Mouse (Mus musculus): ENCODE measurements at regions not wholly inside any gene's neighbourhood (a gene's known extent, or its start where the extent isn't known, plus 50 kb on each side); places are given as distances from the start of the nearest gene placed in this dataset.

- 85% methylated on average over 2 of the region's 2 CpGs for WGBS
- Histone ChIP-seq H3K9ac (ENCODE audit: low read length) (no peak overlapping the region), H3K9me3 (replicated peaks; ENCODE audit: control insufficient read depth, low read length) (no peaks in the 10 kb centered on the region), H3K4me2 (ENCODE audit: low read length) (no peak overlapping the region), H3K27ac (ENCODE audit: low read depth, low read length) (no peak overlapping the region), H3K4me1 (ENCODE audit: control insufficient read depth, insufficient read depth, low read length) (no peaks in the 10 kb centered on the region), H3K27me3 (replicated peaks; ENCODE audit: control insufficient read depth, insufficient read depth, low read length) (no peaks in the 10 kb centered on the region), H3K36me3 (ENCODE audit: control insufficient read depth, insufficient read depth, low read length) (no peaks in the 10 kb centered on the region), H3K4me3 (ENCODE audit: low read depth, low read length) (no peak overlapping the region)
- ATAC-seq (no peak), DNase-seq (ENCODE audit: low spot score) (no peak)
These were observed 125.1 kb upstream of the Ednrb start for GRCm38 (mm10) chr14:103969305-103969704.

- no peak for DNase-seq (ENCODE audit: low spot score)
- H3K36me3 ChIP-seq (ENCODE audit: control insufficient read depth, insufficient read depth, low read length) = no peaks in the 10 kb centered on the region
- no peak overlapping the region for H3K4me3 ChIP-seq (ENCODE audit: low read depth, low read length)
- 49% methylated on average over 2 of the region's 2 CpGs for WGBS
- H3K27me3 ChIP-seq (replicated peaks; ENCODE audit: control insufficient read depth, insufficient read depth, low read length) = no peaks in the 10 kb centered on the region
- no peaks in the 10 kb centered on the region for H3K4me1 ChIP-seq (ENCODE audit: control insufficient read depth, insufficient read depth, low read length)
- no peaks in the 10 kb centered on the region for H3K9me3 ChIP-seq (replicated peaks; ENCODE audit: control insufficient read depth, low read length)
- ATAC-seq = no peak
- no peak overlapping the region for H3K4me2 ChIP-seq (ENCODE audit: low read length)
- no peak overlapping the region for H3K9ac ChIP-seq (ENCODE audit: low read length)
- H3K27ac ChIP-seq (ENCODE audit: low read depth, low read length) = no peak overlapping the region
These were observed 122.1 kb upstream of the Ednrb start for GRCm38 (mm10) chr14:103966293-103966692.

GRCm38 (mm10) chr14:103962303-103962881 lies 118.2 kb upstream of the Ednrb start:
- Histone ChIP-seq H3K4me2 (ENCODE audit: low read length) (no peak overlapping the region), H3K4me3 (ENCODE audit: low read depth, low read length) (no peak overlapping the region), H3K36me3 (ENCODE audit: control insufficient read depth, insufficient read depth, low read length) (no peaks in the 10 kb centered on the region), H3K4me1 (ENCODE audit: control insufficient read depth, insufficient read depth, low read length) (no peaks in the 10 kb centered on the region), H3K27me3 (replicated peaks; ENCODE audit: control insufficient read depth, insufficient read depth, low read length) (no peaks in the 10 kb centered on the region), H3K9me3 (replicated peaks; ENCODE audit: control insufficient read depth, low read length) (no peaks in the 10 kb centered on the region), H3K27ac (ENCODE audit: low read depth, low read length) (no peak overlapping the region), H3K9ac (ENCODE audit: low read length) (no peak overlapping the region)
- ATAC-seq = no peak
- DNase-seq (ENCODE audit: low spot score) = no peak
- WGBS = 87% methylated on average over 11 of the region's 11 CpGs

GRCm38 (mm10) chr14:103951899-103952298 lies 107.7 kb upstream of the Ednrb start:
- no peaks in the 10 kb centered on the region for H3K27me3 ChIP-seq (replicated peaks; ENCODE audit: control insufficient read depth, insufficient read depth, low read length)

GRCm38 (mm10) chr14:103949950-103950349 lies 105.7 kb upstream of the Ednrb start:
- DNase-seq (ENCODE audit: low spot score) (no peak), ATAC-seq (no peak)
- H3K27me3 ChIP-seq (replicated peaks; ENCODE audit: control insufficient read depth, insufficient read depth, low read length) = no peaks in the 10 kb centered on the region
- H3K4me3 ChIP-seq (ENCODE audit: low read depth, low read length) = no peak overlapping the region
- no peaks in the 10 kb centered on the region for H3K9me3 ChIP-seq (replicated peaks; ENCODE audit: control insufficient read depth, low read length)
- no peak overlapping the region for H3K9ac ChIP-seq (ENCODE audit: low read length)
- H3K4me1 ChIP-seq (ENCODE audit: control insufficient read depth, insufficient read depth, low read length) = no peaks in the 10 kb centered on the region
- WGBS = 34% methylated on average over 6 of the region's 6 CpGs
- no peak overlapping the region for H3K27ac ChIP-seq (ENCODE audit: low read depth, low read length)
- no peaks in the 10 kb centered on the region for H3K36me3 ChIP-seq (ENCODE audit: control insufficient read depth, insufficient read depth, low read length)
- H3K4me2 ChIP-seq (ENCODE audit: low read length) = no peak overlapping the region

More at GRCm38 (mm10) chr14:103951899-103952298, 107.7 kb upstream of the Ednrb start:
- Histone ChIP-seq H3K36me3 (ENCODE audit: control insufficient read depth, insufficient read depth, low read length) (no peaks in the 10 kb centered on the region), H3K4me3 (ENCODE audit: low read depth, low read length) (no peak overlapping the region), H3K9me3 (replicated peaks; ENCODE audit: control insufficient read depth, low read length) (no peaks in the 10 kb centered on the region), H3K9ac (ENCODE audit: low read length) (no peak overlapping the region), H3K4me1 (ENCODE audit: control insufficient read depth, insufficient read depth, low read length) (no peaks in the 10 kb centered on the region), H3K27ac (ENCODE audit: low read depth, low read length) (no peak overlapping the region), H3K4me2 (ENCODE audit: low read length) (no peak overlapping the region)
- WGBS = 89% methylated on average over 6 of the region's 6 CpGs
- ATAC-seq (no peak), DNase-seq (ENCODE audit: low spot score) (no peak)

GRCm38 (mm10) chr14:103948026-103948777 lies 104.0 kb upstream of the Ednrb start:
- no peak overlapping the region for H3K4me2 ChIP-seq (ENCODE audit: low read length)
- H3K9me3 ChIP-seq (replicated peaks; ENCODE audit: control insufficient read depth, low read length) = no peaks in the 10 kb centered on the region
- no peaks in the 10 kb centered on the region for H3K36me3 ChIP-seq (ENCODE audit: control insufficient read depth, insufficient read depth, low read length)
- ATAC-seq = peak; percentile 40; the same call in 1 of the 2 replicates
- DNase-seq (ENCODE audit: low spot score) = peak; percentile 21
- no peaks in the 10 kb centered on the region for H3K27me3 ChIP-seq (replicated peaks; ENCODE audit: control insufficient read depth, insufficient read depth, low read length)
- 32% methylated on average over 3 of the region's 3 CpGs for WGBS
- no peak overlapping the region for H3K4me3 ChIP-seq (ENCODE audit: low read depth, low read length)
- no peaks in the 10 kb centered on the region for H3K4me1 ChIP-seq (ENCODE audit: control insufficient read depth, insufficient read depth, low read length)
- H3K9ac ChIP-seq (ENCODE audit: low read length) = no peak overlapping the region
- H3K27ac ChIP-seq (ENCODE audit: low read depth, low read length) = no peak overlapping the region

GRCm38 (mm10) chr14:103945753-103946152 lies 101.6 kb upstream of the Ednrb start:
- no peak for ATAC-seq
- DNase-seq (ENCODE audit: low spot score) = no peak
- WGBS = 69% methylated on average over 1 of the region's 1 CpGs

GRCm38 (mm10) chr14:103939867-103940266 lies 95.7 kb upstream of the Ednrb start:
- no peak overlapping the region for H3K4me2 ChIP-seq (ENCODE audit: low read length)
- no peak overlapping the region for H3K4me3 ChIP-seq (ENCODE audit: low read depth, low read length)
- no peaks in the 10 kb centered on the region for H3K9me3 ChIP-seq (replicated peaks; ENCODE audit: control insufficient read depth, low read length)
- no peaks in the 10 kb centered on the region for H3K27me3 ChIP-seq (replicated peaks; ENCODE audit: control insufficient read depth, insufficient read depth, low read length)
- no peaks in the 10 kb centered on the region for H3K4me1 ChIP-seq (ENCODE audit: control insufficient read depth, insufficient read depth, low read length)
- H3K9ac ChIP-seq (ENCODE audit: low read length) = no peak overlapping the region
- no peaks in the 10 kb centered on the region for H3K36me3 ChIP-seq (ENCODE audit: control insufficient read depth, insufficient read depth, low read length)
- H3K27ac ChIP-seq (ENCODE audit: low read depth, low read length) = no peak overlapping the region
- no peak for ATAC-seq
- DNase-seq (ENCODE audit: low spot score) = no peak
- 5% methylated on average over 3 of the region's 3 CpGs for WGBS

More at GRCm38 (mm10) chr14:103945753-103946152, 101.6 kb upstream of the Ednrb start:
- H3K27ac ChIP-seq (ENCODE audit: low read depth, low read length) = no peak overlapping the region
- H3K9ac ChIP-seq (ENCODE audit: low read length) = no peak overlapping the region
- H3K36me3 ChIP-seq (ENCODE audit: control insufficient read depth, insufficient read depth, low read length) = no peaks in the 10 kb centered on the region
- no peaks in the 10 kb centered on the region for H3K4me1 ChIP-seq (ENCODE audit: control insufficient read depth, insufficient read depth, low read length)
- H3K4me3 ChIP-seq (ENCODE audit: low read depth, low read length) = no peak overlapping the region
- H3K9me3 ChIP-seq (replicated peaks; ENCODE audit: control insufficient read depth, low read length) = no peaks in the 10 kb centered on the region
- no peak overlapping the region for H3K4me2 ChIP-seq (ENCODE audit: low read length)
- H3K27me3 ChIP-seq (replicated peaks; ENCODE audit: control insufficient read depth, insufficient read depth, low read length) = no peaks in the 10 kb centered on the region

- no peaks in the 10 kb centered on the region for H3K9me3 ChIP-seq (replicated peaks; ENCODE audit: control insufficient read depth, low read length)
- H3K9ac ChIP-seq (ENCODE audit: low read length) = no peak overlapping the region
- DNase-seq (ENCODE audit: low spot score) = no peak
- WGBS = 81% methylated on average over 5 of the region's 5 CpGs
- no peak overlapping the region for H3K4me3 ChIP-seq (ENCODE audit: low read depth, low read length)
- no peaks in the 10 kb centered on the region for H3K4me1 ChIP-seq (ENCODE audit: control insufficient read depth, insufficient read depth, low read length)
- no peaks in the 10 kb centered on the region for H3K27me3 ChIP-seq (replicated peaks; ENCODE audit: control insufficient read depth, insufficient read depth, low read length)
- no peaks in the 10 kb centered on the region for H3K36me3 ChIP-seq (ENCODE audit: control insufficient read depth, insufficient read depth, low read length)
- ATAC-seq = no peak
- no peak overlapping the region for H3K27ac ChIP-seq (ENCODE audit: low read depth, low read length)
- no peak overlapping the region for H3K4me2 ChIP-seq (ENCODE audit: low read length)
These were observed 94.7 kb upstream of the Ednrb start for GRCm38 (mm10) chr14:103938937-103939336.
